Mouse (Mus musculus) CH12.LX (cell line): ENCODE measurements around the gene Gm38392.

ENCODE experiments used
- EP300 ChIP-seq: IDR thresholded peaks from 2 replicates; pipeline ENCODE4 v1.6.1; 2011; ENCODE audit warnings: low read length, improper control_type of control experiment
- JUN ChIP-seq: IDR thresholded peaks from 2 replicates; pipeline ENCODE4 v1.6.1; 2011; ENCODE audit warnings: low read depth, mild to moderate bottlenecking, low read length, improper control_type of control experiment, moderate library complexity; ENCODE audit not compliant: insufficient read depth
- JUND ChIP-seq: conservative IDR thresholded peaks from 2 replicates; pipeline ENCODE4 v1.6.1; 2011; ENCODE audit warnings: low read depth, low read length, improper control_type of control experiment
- MAZ ChIP-seq: IDR thresholded peaks from 2 replicates; pipeline ENCODE4 v1.6.1; 2012; ENCODE audit warnings: low read depth, mild to moderate bottlenecking, inconsistent platforms, low read length, improper control_type of control experiment, moderate library complexity
- POLR2A ChIP-seq: IDR thresholded peaks from 2 replicates; pipeline ENCODE4 v1.6.1; 2011; ENCODE audit warnings: low read depth, mild to moderate bottlenecking, improper control_type of control experiment, low read length
- ZNF384 ChIP-seq: IDR thresholded peaks from 2 replicates; pipeline ENCODE4 v1.6.1; 2012; ENCODE audit warnings: low read depth, low read length, improper control_type of control experiment, inconsistent platforms

GRCm38 (mm10) chr3:88217679-88218078 is 69.3 kb downstream of the Gm38392 start:
- no peak for TF ChIP-seq EP300
- TF ChIP-seq POLR2A: no peak
- TF ChIP-seq JUN: no peak
- no peak for TF ChIP-seq ZNF384
- no peak for TF ChIP-seq MAZ
- TF ChIP-seq JUND: no peak
